Mouse (Mus musculus) left cerebral cortex, adult 9 months (tissue): ENCODE data around the gene Spint4.
"Not testable (repeated sequence)": the region's sequence is repeated elsewhere in the genome, so short reads cannot be mapped to it uniquely, and the experiment has no call there.

ENCODE experiments used
- DNase-seq, 2 experiments: peaks; one replicate each; pipeline ENCODE4 v3.0.0; 2022; ENCODE audit warnings: low spot score in 2 of 2

The Spint4 gene

DNA sequence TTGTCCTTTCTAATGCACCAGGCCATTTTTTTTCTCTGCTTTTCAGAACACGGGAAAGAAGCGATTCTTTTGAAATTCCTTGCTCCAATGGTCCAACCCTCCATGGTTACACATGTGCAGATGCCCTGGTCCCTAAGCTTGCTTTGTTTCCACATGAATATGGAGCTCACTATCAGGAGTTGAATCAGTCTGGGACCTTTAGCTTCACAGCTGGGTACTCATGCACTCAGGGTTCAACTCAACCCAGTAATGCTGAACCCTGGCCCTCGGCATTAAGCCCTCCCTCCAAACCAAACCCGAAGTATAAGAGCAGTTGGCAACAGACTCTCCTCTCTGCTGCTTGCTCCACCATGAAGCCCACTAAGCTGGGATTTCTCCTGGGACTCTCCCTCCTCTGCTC is at the start of gene Spint4:
Spint4 (plus strand) TSS at position 301 of the 400 bp plus-strand sequence.
- DNase-seq = no peak

DNA sequence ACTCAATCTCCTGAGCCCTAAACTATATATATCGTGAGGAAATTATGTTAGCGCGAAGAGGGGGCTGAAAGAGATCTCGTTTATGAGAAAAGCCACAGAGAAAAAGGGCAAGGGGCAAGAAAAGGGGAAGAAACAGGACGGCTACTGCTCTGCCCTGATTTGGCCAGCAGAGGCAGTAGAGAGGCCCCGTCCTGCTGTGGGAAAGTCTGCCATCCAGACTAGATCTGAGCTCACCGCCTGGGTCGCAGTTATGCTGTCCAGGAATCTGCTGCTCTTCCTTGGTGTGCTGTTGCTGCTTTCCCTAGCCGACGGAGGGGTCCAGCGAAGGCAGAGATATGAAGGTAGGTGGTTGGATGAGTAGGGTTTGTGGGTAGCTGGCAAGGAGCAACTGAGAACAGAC is 42.4 kb upstream of the Spint4 start, which contains the start of gene Wfdc10:
Wfdc10 (plus strand) TSS at position 189 of the 400 bp plus-strand sequence.
- DNase-seq = peak in 1 of 2 experiments; percentile 11

DNA sequence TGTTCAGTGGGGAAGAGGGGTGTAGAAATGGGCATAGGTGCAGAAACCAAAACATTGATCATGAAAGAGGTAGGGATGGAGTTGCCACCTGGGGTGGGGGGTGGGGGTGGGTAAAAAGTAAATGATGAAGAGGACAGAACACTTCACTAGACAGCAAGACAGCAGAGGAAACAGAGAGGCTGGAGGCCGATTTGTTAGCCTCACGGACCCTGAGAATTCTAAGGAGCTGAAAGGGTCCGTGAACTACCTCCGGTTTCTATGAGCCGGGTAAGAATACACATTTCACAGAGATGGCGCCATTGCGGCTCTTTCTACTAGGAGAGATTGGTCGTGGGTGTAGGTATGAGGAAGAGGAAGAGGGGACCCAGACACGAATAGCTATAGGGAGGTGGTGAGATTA is 41.8 kb upstream of the Spint4 start, which contains the start of gene Wfdc9:
Wfdc9 (minus strand) TSS at position 101 of the 400 bp plus-strand sequence.
- DNase-seq = no peak

GRCm38 (mm10) chr2:164664851-164665250 is 33.5 kb upstream of the Spint4 start:
- no peak for DNase-seq

- no peak for DNase-seq
Observed at GRCm38 (mm10) chr2:164670261-164670660, 28.0 kb upstream of the Spint4 start.

- no peak for DNase-seq
Observed at GRCm38 (mm10) chr2:164670938-164671337, 27.4 kb upstream of the Spint4 start.

DNA sequence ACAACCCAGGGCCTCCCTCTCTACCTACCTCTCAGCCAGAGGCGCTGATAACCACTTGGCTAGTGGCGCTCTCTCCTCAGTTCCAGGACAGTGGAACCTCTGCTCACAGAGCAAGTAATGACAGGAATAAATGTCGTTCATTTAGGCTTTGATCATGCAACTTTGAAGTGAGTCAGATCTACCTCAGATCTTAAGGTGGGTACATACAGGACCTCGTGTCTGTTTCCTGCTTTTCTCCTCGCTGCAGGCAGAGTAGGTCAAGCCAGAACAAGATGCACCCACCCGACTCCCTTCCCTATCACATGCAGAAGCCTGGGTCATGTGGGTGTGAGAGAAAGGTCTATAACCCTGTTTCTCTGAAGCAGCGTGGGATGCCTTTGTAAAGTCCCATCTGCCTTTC is 24.3 kb upstream of the Spint4 start, which contains the start of gene Wfdc11:
Wfdc11 (minus strand) TSS at position 101 of the 400 bp plus-strand sequence.
- peak in 1 of 2 experiments; percentile 1 for DNase-seq

DNA sequence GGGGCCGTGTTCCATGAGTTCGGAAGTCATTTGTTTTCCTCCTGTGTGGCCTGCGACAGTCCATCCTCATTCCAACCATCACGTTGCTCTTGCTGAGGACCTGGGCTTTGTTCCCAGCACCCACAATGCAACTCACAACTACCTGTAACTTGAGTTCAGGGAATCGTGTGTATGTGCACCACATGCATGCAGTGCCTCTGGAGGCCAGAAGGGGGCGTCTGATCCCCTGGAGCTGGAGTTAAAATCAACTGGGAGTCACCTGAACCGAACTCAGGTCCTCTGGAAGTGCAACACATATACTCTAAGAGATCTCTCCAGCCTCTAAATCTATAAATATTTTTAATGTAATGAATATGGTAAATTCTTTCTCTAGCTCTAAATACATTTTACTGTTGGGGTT is 22.2 kb upstream of the Spint4 start:
- no peak for DNase-seq

DNA sequence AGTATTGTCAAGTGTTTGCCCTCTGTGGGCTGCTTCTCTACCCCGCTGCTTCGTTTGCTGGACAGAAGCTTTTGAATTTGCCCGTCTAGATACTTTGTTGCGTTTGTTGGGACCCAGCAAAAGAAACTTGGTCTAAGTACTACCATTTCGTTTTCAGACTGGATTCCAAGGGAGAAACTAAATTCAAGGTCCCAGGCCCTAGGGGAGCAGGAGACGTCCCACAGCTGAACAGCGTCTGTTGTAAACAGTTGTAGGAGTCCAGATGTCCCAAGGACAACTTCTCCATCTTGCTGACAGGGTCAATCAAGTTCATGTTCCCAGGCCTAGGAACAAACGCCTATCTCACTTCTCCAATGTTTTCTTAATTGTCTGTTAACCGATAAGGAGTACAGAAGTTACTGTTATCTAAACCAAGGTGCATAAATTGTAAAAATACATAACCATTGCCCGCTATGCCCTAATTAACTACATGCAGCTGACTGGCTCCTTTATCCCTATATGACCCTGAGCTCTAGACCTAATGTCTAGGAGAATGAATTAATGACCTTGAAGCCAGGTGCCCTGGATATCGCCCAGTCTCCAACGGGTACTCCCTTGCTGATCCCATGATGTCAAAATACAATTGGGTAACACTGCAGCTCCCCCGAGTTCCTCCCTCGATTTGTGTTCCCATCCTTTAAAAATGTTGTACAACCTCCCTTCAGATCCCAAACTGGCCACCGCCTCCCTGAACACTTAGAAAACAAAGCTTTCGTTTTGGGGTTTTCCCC is 21.2 kb upstream of the Spint4 start:
- DNase-seq = no peak

DNA sequence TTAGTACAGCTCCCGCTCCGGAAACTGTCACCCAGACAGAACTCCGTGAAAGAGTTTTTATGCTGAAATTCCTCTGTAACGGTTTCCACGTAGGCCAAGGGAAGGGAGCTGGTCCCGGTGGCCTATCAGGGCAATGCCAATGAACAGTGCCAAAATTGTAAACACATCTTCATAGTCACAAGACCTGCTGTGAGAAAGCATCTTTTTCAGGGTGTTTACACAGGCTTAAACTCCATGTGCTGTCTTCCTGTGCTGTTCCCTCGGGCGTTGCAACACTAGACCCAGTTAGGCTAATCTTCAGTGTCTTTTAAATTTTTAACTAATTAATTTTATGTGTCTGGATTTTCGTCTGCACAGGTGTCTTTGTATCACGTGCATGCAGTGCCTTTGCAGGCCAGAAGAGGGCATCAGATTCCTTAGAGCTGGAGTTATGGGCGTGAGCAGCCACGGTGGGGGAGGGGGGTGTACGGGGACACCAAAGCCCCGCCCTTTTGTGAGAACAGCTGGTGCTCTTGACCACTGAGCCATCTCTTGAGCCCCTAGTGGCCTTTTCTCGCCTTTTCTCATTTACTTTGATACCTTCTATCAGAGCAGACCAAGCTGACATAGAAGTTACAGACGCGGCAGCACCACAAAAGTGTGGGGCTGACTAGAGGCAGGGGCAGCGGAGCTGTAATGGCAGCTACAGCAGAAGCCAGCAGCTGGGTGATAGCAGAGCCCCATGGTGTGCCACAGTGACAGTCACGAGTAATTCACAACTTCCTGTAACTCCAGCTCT is 19.3 kb upstream of the Spint4 start:
- DNase-seq = peak; percentile 2 to 55

GRCm38 (mm10) chr2:164679906-164680305 is 18.4 kb upstream of the Spint4 start:
- no peak for DNase-seq

DNA sequence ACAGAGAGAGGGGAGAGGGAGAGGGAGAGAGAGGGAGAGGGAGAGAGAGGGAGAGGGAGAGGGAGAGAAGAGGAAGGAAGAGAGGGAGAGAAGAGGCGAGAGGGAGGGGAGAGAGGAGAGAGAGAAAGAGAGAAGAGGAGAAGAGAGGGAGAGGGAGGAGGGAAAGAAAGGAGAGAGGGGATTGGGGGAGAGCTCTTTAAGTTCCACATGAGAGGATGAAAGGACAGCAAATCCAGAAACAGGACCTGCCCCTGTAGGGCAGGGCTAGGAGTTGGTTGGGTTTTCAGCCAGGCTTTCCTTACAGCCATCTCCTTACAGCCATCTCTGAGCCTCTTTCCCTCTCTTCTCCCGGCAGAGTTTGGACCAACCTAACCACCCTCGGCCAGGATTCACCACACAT is 13.5 kb upstream of the Spint4 start, which contains the start of gene Wfdc13:
Wfdc13 (plus strand) TSS at position 301 of the 400 bp plus-strand sequence.
- no peak for DNase-seq

DNA sequence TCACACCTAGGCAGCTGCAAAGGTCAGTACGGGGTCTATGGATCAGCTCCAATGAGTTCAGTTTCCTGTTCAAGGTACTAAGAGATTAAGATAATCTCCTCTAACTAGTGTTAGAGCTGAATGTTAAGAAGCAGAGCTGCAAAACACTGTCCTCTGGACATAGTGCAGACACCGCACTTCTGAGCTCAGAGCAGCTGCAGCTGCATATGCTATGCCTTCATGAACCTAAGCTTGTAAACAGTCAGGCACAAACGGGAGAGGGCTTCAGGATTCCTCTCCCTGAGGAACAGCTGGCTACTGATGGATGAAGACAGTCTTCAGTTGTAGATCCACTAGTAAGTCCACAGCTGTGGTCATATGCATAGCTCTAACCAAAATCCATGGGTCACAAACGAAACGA is 2.7 kb downstream of the Spint4 start:
- no peak for DNase-seq

GRCm38 (mm10) chr2:164701761-164702160 is 3.5 kb downstream of the Spint4 start:
- no peak for DNase-seq

GRCm38 (mm10) chr2:164704235-164704634 is 5.9 kb downstream of the Spint4 start:
- DNase-seq = no peak

DNA sequence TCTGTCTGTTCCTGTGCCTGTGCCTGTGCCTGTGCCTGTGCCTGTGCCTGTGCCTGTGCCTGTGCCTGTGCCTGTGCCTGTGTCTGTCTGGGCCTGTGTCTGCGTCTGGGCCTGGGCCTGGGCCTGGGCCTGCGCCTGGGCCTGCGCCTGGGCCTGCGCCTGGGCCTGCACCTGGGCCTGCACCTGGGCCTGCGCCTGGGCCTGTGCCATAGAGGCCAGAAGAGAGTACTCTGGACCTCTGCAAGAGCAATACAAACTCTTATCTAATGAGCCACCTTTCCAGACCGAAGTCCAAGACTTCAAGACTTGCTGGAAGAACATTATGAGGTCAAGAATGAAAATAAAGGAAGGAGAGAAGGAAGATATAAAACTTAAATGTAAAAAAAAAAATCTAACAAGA is 7.0 kb downstream of the Spint4 start:
- DNase-seq = no peak

GRCm38 (mm10) chr2:164705991-164706390 is 7.7 kb downstream of the Spint4 start:
- no peak for DNase-seq

DNA sequence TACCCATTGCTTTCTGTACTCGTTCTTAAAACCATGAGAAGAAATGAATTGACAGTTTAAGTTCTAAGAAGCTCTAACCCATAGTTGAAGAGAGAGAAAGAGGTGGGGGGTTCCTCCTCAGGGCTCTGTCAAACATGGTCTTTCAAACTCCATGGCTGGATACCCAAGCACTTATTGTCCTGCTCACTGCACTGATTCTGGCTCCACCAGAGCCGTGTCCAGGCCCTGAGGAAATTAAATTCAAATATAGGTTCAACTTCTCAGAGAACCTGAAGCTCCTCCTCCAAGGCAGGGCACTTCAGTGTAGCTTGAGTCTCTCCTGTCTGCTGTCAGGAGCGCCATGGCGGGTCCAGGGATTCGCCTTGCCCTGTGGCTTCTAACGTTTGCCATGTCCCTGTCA is 16.7 kb downstream of the Spint4 start, which contains the start of gene Spint5:
Spint5 (plus strand) TSS at position 301 of the 400 bp plus-strand sequence.
- no peak for DNase-seq

GRCm38 (mm10) chr2:164716194-164716786 is 18.0 kb downstream of the Spint4 start:
- not testable (repeated sequence) for DNase-seq

DNA sequence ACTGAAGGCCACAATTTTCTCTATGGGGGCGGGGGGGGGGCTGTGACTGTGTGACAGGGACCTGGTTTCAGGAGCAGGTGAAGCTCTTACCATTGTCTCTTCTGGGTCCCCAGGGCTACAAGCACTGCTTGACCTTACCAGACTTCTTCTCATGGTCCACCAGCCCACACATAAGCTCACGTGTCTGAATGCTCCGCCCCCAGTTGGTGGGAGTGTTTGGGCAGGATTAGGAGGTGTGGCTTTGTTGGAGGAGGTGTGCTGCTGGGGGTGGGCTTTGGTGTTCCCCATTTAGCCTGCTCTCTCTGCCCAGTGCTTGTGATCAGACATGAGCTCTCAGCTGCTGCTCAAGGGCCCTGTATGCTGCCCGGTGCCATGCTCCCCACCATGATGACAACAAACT is 25.0 kb downstream of the Spint4 start:
- no peak for DNase-seq

DNA sequence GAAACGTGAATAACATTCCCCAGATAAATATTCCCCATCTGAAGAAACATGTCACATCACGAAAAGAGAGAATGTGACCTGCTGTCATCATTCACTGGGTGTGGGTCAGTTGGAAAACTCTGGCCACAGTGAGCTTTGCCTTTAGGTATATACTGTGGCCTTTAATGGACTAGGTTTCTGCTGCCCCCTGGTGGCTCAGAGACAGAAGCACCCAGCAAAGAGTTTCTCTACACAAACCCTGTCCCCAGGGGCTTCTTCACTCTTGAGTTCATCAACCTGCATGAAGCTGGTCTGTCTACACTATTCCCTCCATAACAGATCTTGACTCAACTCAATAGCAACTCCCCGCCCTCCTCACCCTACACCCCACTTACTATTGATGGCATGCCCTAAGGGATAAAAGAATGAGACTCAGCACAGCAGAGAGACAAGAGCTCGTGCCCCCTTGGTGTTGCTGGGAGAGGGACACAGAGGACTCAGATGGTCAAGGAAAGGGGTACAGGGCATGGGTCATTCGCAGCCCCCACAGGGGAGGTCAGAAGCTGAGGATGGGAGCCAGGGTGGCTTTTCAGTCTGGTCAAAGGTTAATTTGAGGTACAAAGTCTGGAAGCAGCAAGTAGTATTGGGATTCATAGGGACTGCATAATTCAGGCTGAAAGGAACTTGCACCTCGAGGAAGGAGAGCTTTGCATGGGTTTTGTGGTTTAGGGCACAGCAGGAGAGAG is 27.8 kb downstream of the Spint4 start:
- DNase-seq = peak in 1 of 2 experiments; percentile 61
